Mouse (Mus musculus): Measurements from ENCODE around the gene Ccser1. TPM values are rescaled to one million over a fixed set of nuclear protein-coding genes. Genes with fewer than 3 reads are reported as not detected.

Gene Ccser1
- total and polyA plus RNA-seq, 3 experiments, result 0.45 to 1.7 (median 0.94) TPM

- Histone ChIP-seq H3K27me3 (ENCODE audit: control insufficient read depth, insufficient read depth, low read length) (no peaks in the 10 kb centered on the region), H3K36me3 (ENCODE audit: control insufficient read depth, insufficient read depth, low read length) (no peaks in the 10 kb centered on the region), H3K4me3 (no peak overlapping the region), H3K79me2 (replicated peaks; ENCODE audit: control insufficient read depth, insufficient read depth, low read length) (no peaks in the 10 kb centered on the region), H3K4me1 (ENCODE audit: control insufficient read depth, insufficient read depth, low read length) (no peaks in the 10 kb centered on the region), H3K27ac (no peak overlapping the region), H3K9ac (ENCODE audit: low read depth, low read length) (no peak overlapping the region)
- TF ChIP-seq EP300 (IDR thresholded peaks at IDR 0.05; ENCODE audit: insufficient read depth, low read depth, low read length), result no peak
- TF ChIP-seq POLR2A (IDR thresholded peaks at IDR 0.05; ENCODE audit: insufficient read depth, low read depth, low read length), result no peak
- no peak for TF ChIP-seq CTCF (IDR thresholded peaks at IDR 0.05)
- no peak for DNase-seq
- WGBS, result 65% methylated on average over 4 of the region's 4 CpGs
- intact Hi-C loops (cut with DNase I), result no loop called here
Observed at GRCm38 (mm10) chr6:62067024-62067380, 886.9 kb downstream of the Ccser1 start.

DNA sequence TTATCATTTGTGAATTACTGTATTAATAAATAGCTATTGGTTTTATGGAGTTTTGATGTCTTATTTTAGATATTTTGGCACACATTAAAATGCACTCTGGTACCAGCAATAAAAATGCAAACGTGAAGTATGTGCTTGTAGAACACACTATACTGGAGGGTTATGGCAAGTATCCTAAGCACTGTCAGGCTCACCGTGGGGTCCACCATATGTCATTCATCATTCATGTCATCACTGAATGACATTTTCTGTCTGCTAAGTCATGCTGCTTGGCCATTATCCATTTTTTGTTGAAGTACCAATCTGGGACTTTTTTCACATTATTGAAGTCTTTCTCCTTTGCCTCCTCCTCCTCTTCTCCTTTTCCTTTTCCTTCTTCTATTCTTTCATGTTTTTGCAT is 925.3 kb downstream of the Ccser1 start:
- DNase-seq, result no peak
- Histone ChIP-seq H3K36me3 (ENCODE audit: control insufficient read depth, insufficient read depth, low read length) (no peaks in the 10 kb centered on the region), H3K4me3 (no peak overlapping the region), H3K4me1 (ENCODE audit: control insufficient read depth, insufficient read depth, low read length) (no peaks in the 10 kb centered on the region), H3K27me3 (ENCODE audit: control insufficient read depth, insufficient read depth, low read length) (no peaks in the 10 kb centered on the region), H3K27ac (no peak overlapping the region), H3K9ac (ENCODE audit: low read depth, low read length) (no peak overlapping the region), H3K79me2 (replicated peaks; ENCODE audit: control insufficient read depth, insufficient read depth, low read length) (no peaks in the 10 kb centered on the region)
- TF ChIP-seq EP300 (IDR thresholded peaks at IDR 0.05; ENCODE audit: insufficient read depth, low read depth, low read length), result no peak
- no peak for TF ChIP-seq POLR2A (IDR thresholded peaks at IDR 0.05; ENCODE audit: insufficient read depth, low read depth, low read length)
- no peak for TF ChIP-seq CTCF (IDR thresholded peaks at IDR 0.05)
- 41% methylated on average over 2 of the region's 2 CpGs for WGBS
- intact Hi-C loops (cut with DNase I), result no loop called here

DNA sequence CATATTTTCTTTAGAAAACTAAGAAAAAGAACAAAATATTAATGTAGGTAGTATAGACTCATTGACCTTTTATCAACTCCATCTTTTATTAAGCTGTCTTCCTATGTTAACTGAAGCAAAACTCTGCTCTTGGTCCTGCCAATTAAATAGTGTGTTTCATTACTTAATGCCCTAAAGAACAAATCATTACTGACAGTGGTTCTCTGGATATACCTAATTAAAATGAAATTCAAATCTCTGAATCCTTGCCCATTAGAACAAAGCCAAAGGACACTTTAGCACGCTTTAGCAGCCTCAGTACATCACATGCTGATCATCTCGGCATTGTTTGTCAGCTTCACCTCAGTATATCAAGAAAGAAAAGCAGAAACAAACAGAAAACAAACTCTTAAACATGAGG is 952.4 kb downstream of the Ccser1 start:
- 77% methylated on average over 2 of the region's 2 CpGs for WGBS
- no peak overlapping the region for H3K4me3 ChIP-seq
- no peaks in the 10 kb centered on the region for H3K27me3 ChIP-seq (ENCODE audit: control insufficient read depth, insufficient read depth, low read length)
- intact Hi-C loops (cut with DNase I), result no loop called here
- H3K9ac ChIP-seq (ENCODE audit: low read depth, low read length), result no peak overlapping the region
- TF ChIP-seq CTCF (IDR thresholded peaks at IDR 0.05), result no peak
- TF ChIP-seq EP300 (IDR thresholded peaks at IDR 0.05; ENCODE audit: insufficient read depth, low read depth, low read length), result no peak
- TF ChIP-seq POLR2A (IDR thresholded peaks at IDR 0.05; ENCODE audit: insufficient read depth, low read depth, low read length), result no peak
- DNase-seq, result no peak
- H3K79me2 ChIP-seq (replicated peaks; ENCODE audit: control insufficient read depth, insufficient read depth, low read length), result no peaks in the 10 kb centered on the region
- no peak overlapping the region for H3K27ac ChIP-seq
- no peaks in the 10 kb centered on the region for H3K36me3 ChIP-seq (ENCODE audit: control insufficient read depth, insufficient read depth, low read length)
- no peaks in the 10 kb centered on the region for H3K4me1 ChIP-seq (ENCODE audit: control insufficient read depth, insufficient read depth, low read length)

DNA sequence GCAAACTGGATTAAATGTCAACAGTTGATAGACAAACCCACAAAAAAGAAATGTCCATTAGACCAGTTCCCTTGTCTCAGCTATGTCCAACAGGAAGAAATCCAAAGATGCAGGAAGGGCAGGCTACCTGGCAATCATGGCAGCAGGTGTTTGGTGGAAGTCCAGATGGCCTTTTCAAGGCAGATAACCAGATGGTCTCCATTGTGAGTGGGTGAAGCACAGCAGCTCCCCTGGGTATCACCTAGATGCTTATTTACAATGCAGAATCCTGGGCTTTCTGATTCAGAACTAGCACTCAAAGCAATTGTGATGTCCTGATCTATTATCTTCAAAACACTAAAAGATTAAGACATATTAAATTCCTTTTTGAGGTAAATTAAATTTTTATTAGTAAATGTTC is 980.2 kb downstream of the Ccser1 start:
- no peaks in the 10 kb centered on the region for H3K79me2 ChIP-seq (replicated peaks; ENCODE audit: control insufficient read depth, insufficient read depth, low read length)
- H3K27me3 ChIP-seq (ENCODE audit: control insufficient read depth, insufficient read depth, low read length), result no peaks in the 10 kb centered on the region
- intact Hi-C loops (cut with DNase I), result no loop called here
- H3K36me3 ChIP-seq (ENCODE audit: control insufficient read depth, insufficient read depth, low read length), result no peaks in the 10 kb centered on the region
- DNase-seq, result no peak
- no peaks in the 10 kb centered on the region for H3K4me1 ChIP-seq (ENCODE audit: control insufficient read depth, insufficient read depth, low read length)
- H3K4me3 ChIP-seq, result no peak overlapping the region
- H3K27ac ChIP-seq, result no peak overlapping the region
- TF ChIP-seq EP300 (IDR thresholded peaks at IDR 0.05; ENCODE audit: insufficient read depth, low read depth, low read length) (no peak), CTCF (IDR thresholded peaks at IDR 0.05) (no peak), POLR2A (IDR thresholded peaks at IDR 0.05; ENCODE audit: insufficient read depth, low read depth, low read length) (no peak)
- H3K9ac ChIP-seq (ENCODE audit: low read depth, low read length), result no peak overlapping the region

DNA sequence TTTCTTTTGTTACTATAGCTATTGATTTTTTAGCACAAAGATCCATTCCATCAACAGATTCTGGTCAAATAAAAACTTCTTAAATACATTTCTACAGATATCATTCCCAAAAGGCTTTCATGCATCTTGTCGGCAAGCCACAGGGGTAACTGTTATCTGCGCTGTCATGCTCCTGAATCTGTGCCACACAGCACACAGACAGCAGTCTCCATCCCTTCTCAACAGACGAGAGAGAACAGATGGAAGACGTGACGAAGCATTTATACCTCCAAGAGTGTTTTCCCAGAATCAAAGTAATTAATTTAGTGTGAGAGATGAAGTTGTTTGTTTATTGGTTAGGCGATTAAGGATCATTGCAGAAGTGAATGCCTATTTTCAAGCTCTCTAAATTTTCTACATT is 982.5 kb downstream of the Ccser1 start:
- no peak overlapping the region for H3K27ac ChIP-seq
- no peak overlapping the region for H3K9ac ChIP-seq (ENCODE audit: low read depth, low read length)
- no peaks in the 10 kb centered on the region for H3K79me2 ChIP-seq (replicated peaks; ENCODE audit: control insufficient read depth, insufficient read depth, low read length)
- WGBS, result 55% methylated on average over 6 of the region's 6 CpGs
- DNase-seq, result no peak
- no peak for TF ChIP-seq CTCF (IDR thresholded peaks at IDR 0.05)
- TF ChIP-seq EP300 (IDR thresholded peaks at IDR 0.05; ENCODE audit: insufficient read depth, low read depth, low read length), result no peak
- TF ChIP-seq POLR2A (IDR thresholded peaks at IDR 0.05; ENCODE audit: insufficient read depth, low read depth, low read length), result no peak
- H3K36me3 ChIP-seq (ENCODE audit: control insufficient read depth, insufficient read depth, low read length), result no peaks in the 10 kb centered on the region
- no peak overlapping the region for H3K4me3 ChIP-seq
- H3K4me1 ChIP-seq (ENCODE audit: control insufficient read depth, insufficient read depth, low read length), result no peaks in the 10 kb centered on the region
- intact Hi-C loops (cut with DNase I), result no loop called here
- no peaks in the 10 kb centered on the region for H3K27me3 ChIP-seq (ENCODE audit: control insufficient read depth, insufficient read depth, low read length)

- intact Hi-C loops (cut with DNase I), result no loop called here
- no peak overlapping the region for H3K27ac ChIP-seq
- H3K27me3 ChIP-seq (ENCODE audit: control insufficient read depth, insufficient read depth, low read length), result no peaks in the 10 kb centered on the region
- no peak overlapping the region for H3K9ac ChIP-seq (ENCODE audit: low read depth, low read length)
- no peak for DNase-seq
- no peaks in the 10 kb centered on the region for H3K36me3 ChIP-seq (ENCODE audit: control insufficient read depth, insufficient read depth, low read length)
- H3K4me3 ChIP-seq, result no peak overlapping the region
- H3K79me2 ChIP-seq (replicated peaks; ENCODE audit: control insufficient read depth, insufficient read depth, low read length), result no peaks in the 10 kb centered on the region
- no peaks in the 10 kb centered on the region for H3K4me1 ChIP-seq (ENCODE audit: control insufficient read depth, insufficient read depth, low read length)
- WGBS, result 56% methylated on average over 3 of the region's 3 CpGs
- TF ChIP-seq POLR2A (IDR thresholded peaks at IDR 0.05; ENCODE audit: insufficient read depth, low read depth, low read length), result no peak
Observed at GRCm38 (mm10) chr6:62163826-62164225, 983.7 kb downstream of the Ccser1 start.

Measured in heart, adult 2 months (tissue).